Mouse (Mus musculus) CH12.LX (cell line): ENCODE measurements around the gene Scaf4. TPM values are rescaled to one million over a fixed set of nuclear protein-coding genes. Genes with fewer than 3 reads are reported as not detected.

ENCODE experiments used
- DNase-seq: peaks from one replicate; pipeline ENCODE4 v3.0.0-alpha.2; 2013; ENCODE audit errors: extremely low read depth
- H3K27ac ChIP-seq: 2 replicates; pipeline ENCODE4 v1.5.1; 2012; ENCODE audit warnings: low read depth, mild to moderate bottlenecking, control low read depth, moderate library complexity; ENCODE audit not compliant: insufficient read depth
- H3K27me3 ChIP-seq: replicated peaks from 2 replicates; pipeline ENCODE3; 2012; ENCODE audit warnings: inconsistent platforms
- H3K36me3 ChIP-seq, 2 experiments: replicated peaks in 1 of 2; 2 replicates each; pipeline versions ENCODE3 to v1.6.1; 2012; ENCODE audit warnings: inconsistent platforms in 1 of 2, low read length in 1 of 2, mild to moderate bottlenecking in 1 of 2, mixed read lengths in 1 of 2, moderate library complexity in 1 of 2; ENCODE audit not compliant: control insufficient read depth in 1 of 2, insufficient read depth in 1 of 2
- H3K4me1 ChIP-seq, 2 experiments: 2 replicates each; pipeline ENCODE4 v1.6.1; 2012; ENCODE audit warnings: inconsistent platforms in 1 of 2, moderate library complexity in 1 of 2; ENCODE audit not compliant: insufficient read depth in 2 of 2, control insufficient read depth in 1 of 2
- H3K4me2 ChIP-seq: 2 replicates; pipeline ENCODE4 v1.6.1; 2012; ENCODE audit warnings: low read depth, mild to moderate bottlenecking, control low read depth; ENCODE audit not compliant: poor library complexity, insufficient read depth, severe bottlenecking
- H3K4me3 ChIP-seq, 3 experiments: fragments of 150-350 bp in 1 of 3; sonication (generic) in 1 of 3; replicated peaks in 1 of 3; 2 replicates each; pipeline versions ENCODE3 to v1.5.1; 2011 to 2012; ENCODE audit warnings: low read depth in 2 of 3, low read length in 2 of 3, mild to moderate bottlenecking in 2 of 3, moderate library complexity in 2 of 3, control low read depth in 1 of 3, improper control_type of control experiment in 1 of 3, inconsistent platforms in 1 of 3, mixed read lengths in 1 of 3; ENCODE audit not compliant: poor library complexity in 1 of 3
- H3K79me2 ChIP-seq: replicated peaks from 2 replicates; pipeline ENCODE4 v1.6.1; 2012; ENCODE audit warnings: mild to moderate bottlenecking, moderate library complexity; ENCODE audit not compliant: control insufficient read depth, poor library complexity, insufficient read depth, severe bottlenecking; ENCODE audit errors: extremely low read depth
- H3K9ac ChIP-seq: 2 replicates; pipeline ENCODE4 v1.6.1; 2012; ENCODE audit warnings: low read depth, mild to moderate bottlenecking, control low read depth, moderate library complexity; ENCODE audit not compliant: insufficient read depth
- H3K9me3 ChIP-seq: replicated peaks from 2 replicates; pipeline ENCODE3; 2012; ENCODE audit warnings: low read length, inconsistent platforms, mixed read lengths
- BHLHE40 ChIP-seq: IDR thresholded peaks from 2 replicates; pipeline ENCODE4 v1.6.1; 2011; ENCODE audit warnings: mild to moderate bottlenecking, low read depth, low read length, improper control_type of control experiment
- CHD1 ChIP-seq: IDR thresholded peaks from 2 replicates; pipeline ENCODE4 v1.6.1; 2012; ENCODE audit warnings: low read depth, low read length, improper control_type of control experiment, inconsistent platforms
- CHD2 ChIP-seq: IDR thresholded peaks from 2 replicates; pipeline ENCODE4 v1.6.1; 2011; ENCODE audit warnings: low read length, improper control_type of control experiment
- CTCF ChIP-seq, 2 experiments: IDR thresholded peaks in 1 of 2; conservative IDR thresholded peaks in 1 of 2; 2 replicates each; pipeline ENCODE4 v1.5.1; 2011 to 2012; ENCODE audit warnings: low read depth in 2 of 2, low read length in 2 of 2, improper control_type of control experiment in 1 of 2, inconsistent platforms in 1 of 2, mild to moderate bottlenecking in 1 of 2, moderate library complexity in 1 of 2
- E2F4 ChIP-seq: IDR thresholded peaks from 2 replicates; pipeline ENCODE4 v1.6.1; 2011; ENCODE audit warnings: low read depth, low read length, improper control_type of control experiment; ENCODE audit not compliant: insufficient replicate concordance
- ELF1 ChIP-seq: IDR thresholded peaks from 2 replicates; pipeline ENCODE4 v1.6.1; 2014; ENCODE audit warnings: low read depth, mild to moderate bottlenecking, inconsistent platforms, low read length, improper control_type of control experiment
- EP300 ChIP-seq: IDR thresholded peaks from 2 replicates; pipeline ENCODE4 v1.6.1; 2011; ENCODE audit warnings: low read length, improper control_type of control experiment
- HCFC1 ChIP-seq: IDR thresholded peaks from 2 replicates; pipeline ENCODE4 v1.6.1; 2012; ENCODE audit warnings: low read depth, mild to moderate bottlenecking, inconsistent platforms, low read length, improper control_type of control experiment
- IRF4 ChIP-seq: IDR thresholded peaks from 2 replicates; pipeline ENCODE4 v1.6.1; 2014; ENCODE audit warnings: low read depth, mild to moderate bottlenecking, inconsistent platforms, low read length, improper control_type of control experiment
- KAT2A ChIP-seq: IDR thresholded peaks from 2 replicates; pipeline ENCODE4 v1.6.1; 2012; ENCODE audit warnings: low read length, improper control_type of control experiment, inconsistent platforms; ENCODE audit not compliant: insufficient replicate concordance
- MAFK ChIP-seq: IDR thresholded peaks from 2 replicates; pipeline ENCODE4 v1.6.1; 2011; ENCODE audit warnings: low read length, improper control_type of control experiment; ENCODE audit not compliant: insufficient replicate concordance
- MAX ChIP-seq: IDR thresholded peaks from 2 replicates; pipeline ENCODE4 v1.6.1; 2011; ENCODE audit warnings: low read length, improper control_type of control experiment
- MAZ ChIP-seq: IDR thresholded peaks from 2 replicates; pipeline ENCODE4 v1.6.1; 2012; ENCODE audit warnings: low read depth, mild to moderate bottlenecking, inconsistent platforms, low read length, improper control_type of control experiment, moderate library complexity
- MXI1 ChIP-seq: IDR thresholded peaks from 2 replicates; pipeline ENCODE4 v1.6.1; 2011; ENCODE audit warnings: mild to moderate bottlenecking, low read depth, low read length, improper control_type of control experiment
- NELFE ChIP-seq: IDR thresholded peaks from 2 replicates; pipeline ENCODE4 v1.6.1; 2011; ENCODE audit warnings: low read depth, low read length, improper control_type of control experiment
- NRF1 ChIP-seq: IDR thresholded peaks from 2 replicates; pipeline ENCODE4 v1.6.1; 2014; ENCODE audit warnings: low read depth, mild to moderate bottlenecking, inconsistent platforms, low read length, improper control_type of control experiment, moderate library complexity
- PAX5 ChIP-seq: IDR thresholded peaks from 2 replicates; pipeline ENCODE4 v1.6.1; 2012; ENCODE audit warnings: low read length, inconsistent platforms, mixed read lengths
- POLR2AphosphoS2 ChIP-seq: IDR thresholded peaks from 2 replicates; pipeline ENCODE4 v1.6.1; 2011; ENCODE audit warnings: low read depth, low read length, improper control_type of control experiment
- RAD21 ChIP-seq: IDR thresholded peaks from 2 replicates; pipeline ENCODE4 v1.6.1; 2011; ENCODE audit warnings: low read depth, mild to moderate bottlenecking, low read length, improper control_type of control experiment, moderate library complexity
- RCOR1 ChIP-seq: conservative IDR thresholded peaks from 2 replicates; pipeline ENCODE4 v1.6.1; 2012; ENCODE audit warnings: low read depth, mild to moderate bottlenecking, inconsistent platforms, low read length, improper control_type of control experiment
- SMC3 ChIP-seq: IDR thresholded peaks from 2 replicates; pipeline ENCODE4 v1.6.1; 2011; ENCODE audit warnings: low read depth, low read length, improper control_type of control experiment
- TBP ChIP-seq: conservative IDR thresholded peaks from 2 replicates; pipeline ENCODE4 v1.6.1; 2011; ENCODE audit warnings: low read depth, low read length, improper control_type of control experiment
- TCF12 ChIP-seq: IDR thresholded peaks from 2 replicates; pipeline ENCODE4 v1.6.1; 2014; ENCODE audit warnings: low read depth, mild to moderate bottlenecking, inconsistent platforms, low read length, improper control_type of control experiment
- UBTF ChIP-seq: IDR thresholded peaks from 2 replicates; pipeline ENCODE4 v1.6.1; 2012; ENCODE audit warnings: low read depth, mild to moderate bottlenecking, inconsistent platforms, low read length, improper control_type of control experiment, moderate library complexity
- USF1 ChIP-seq: IDR thresholded peaks from 2 replicates; pipeline ENCODE4 v1.6.1; 2014; ENCODE audit warnings: low read depth, mild to moderate bottlenecking, inconsistent platforms, low read length, improper control_type of control experiment
- USF2 ChIP-seq: conservative IDR thresholded peaks from 2 replicates; pipeline ENCODE4 v1.6.1; 2011; ENCODE audit warnings: low read depth, low read length, improper control_type of control experiment
- ZKSCAN1 ChIP-seq: IDR thresholded peaks from 2 replicates; pipeline ENCODE4 v1.6.1; 2012; ENCODE audit warnings: low read depth, inconsistent platforms, low read length, improper control_type of control experiment, borderline replicate concordance
- ZMIZ1 ChIP-seq: IDR thresholded peaks from 2 replicates; pipeline ENCODE4 v1.6.1; 2012; ENCODE audit warnings: low read depth, mild to moderate bottlenecking, inconsistent platforms, low read length, improper control_type of control experiment
- ZNF384 ChIP-seq: IDR thresholded peaks from 2 replicates; pipeline ENCODE4 v1.6.1; 2012; ENCODE audit warnings: low read depth, low read length, improper control_type of control experiment, inconsistent platforms
- dilution Hi-C: fragments of 300-500 bp; cut with MboI; formaldehyde crosslinking; loops from 2 replicates; pipeline ENCODE4 v1.14.3; 2020; ENCODE audit warnings: low sequenced_read_pairs; ENCODE audit not compliant: extremely low pct_unique_long_range_greater_than_20kb, extremely low pct_ligation_motif_present
- in situ Hi-C: fragments of 300-500 bp; cut with MboI; formaldehyde crosslinking; loops from 3 replicates; pipeline ENCODE4 v1.14.3; 2019; ENCODE audit warnings: low sequenced_read_pairs, low pct_ligation_motif_present, low pct_unique_long_range_greater_than_20kb, mixed read lengths
- polyA plus RNA-seq: library from polyadenylated mRNA; unstranded; fragments of >175 nt; gene quantifications from 2 replicates; pipeline ENCODE4 v1.2.1, GENCODE M21; 2012; ENCODE audit warnings: low read depth; ENCODE audit not compliant: insufficient read length
- total RNA-seq, 2 experiments: library from RNA; depleted of rRNA; stranded (reverse); fragments of 300-350 nt in 1 of 2; fragments of >200 nt in 1 of 2; gene quantifications; 2 replicates each; pipeline ENCODE4 v1.2.3; 2012 to 2014

Scaf4 gene
- total and polyA plus RNA-seq, 3 experiments: 6.0 to 60.4 (median 17.5) TPM

DNA sequence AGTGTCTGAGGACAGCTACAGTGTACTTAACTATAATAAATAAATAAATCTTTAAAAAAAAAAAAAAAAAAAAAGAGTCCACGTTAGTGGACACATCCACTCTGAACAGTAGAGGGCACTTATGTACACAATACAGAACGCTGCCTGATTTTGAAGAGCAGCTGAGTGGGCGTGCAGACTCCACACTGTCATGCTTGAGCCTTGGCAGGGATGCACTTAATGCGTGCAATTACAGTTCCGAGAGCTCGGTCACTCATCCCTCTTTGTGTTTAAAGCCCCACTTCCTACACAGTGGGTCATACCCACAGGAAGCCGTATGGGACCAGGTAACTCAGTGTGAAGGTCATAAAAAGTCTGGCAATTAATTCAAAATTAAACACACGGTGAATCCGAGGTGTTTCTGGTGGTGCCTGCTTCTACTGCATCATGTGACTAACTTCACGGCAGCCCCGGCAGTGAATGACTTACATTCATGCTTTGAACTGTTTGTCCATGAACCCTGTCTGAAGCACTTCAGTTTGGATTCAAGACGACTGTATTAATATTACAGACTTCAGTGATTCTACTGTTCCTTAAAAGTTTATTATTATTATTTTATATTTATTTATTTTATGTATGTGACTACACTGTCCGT is 28.3 kb upstream of the Scaf4 start:
- Histone ChIP-seq H3K27ac (no peak overlapping the region), H3K4me3 (no peak overlapping the region), H3K9me3 (peaks cover 3% of the 10 kb centered on the region), H3K9ac (no peak overlapping the region), H3K27me3 (no peaks in the 10 kb centered on the region), H3K4me1 (no peaks in the 10 kb centered on the region), H3K4me2 (no peak overlapping the region), H3K79me2 (no peaks in the 10 kb centered on the region), H3K36me3 (no peaks in the 10 kb centered on the region)
- in situ Hi-C loops: no loop called here
- TF ChIP-seq UBTF (no peak), MAFK (no peak), CHD2 (no peak), BHLHE40 (no peak), MAX (no peak), ZKSCAN1 (no peak), E2F4 (no peak), MXI1 (no peak), NRF1 (no peak), USF1 (no peak), CTCF (conservative IDR thresholded peaks at IDR 0.05 in 1 of 2, IDR thresholded peaks at IDR 0.05 in 1 of 2; ENCODE audit: low read depth in 2 of 2, low read length in 2 of 2) (peak in 1 of 2 experiments; percentile 50; a peak in 2 of 4 replicates), EP300 (no peak), HCFC1 (no peak), CHD1 (no peak), SMC3 (no peak), RAD21 (peak; percentile 37), ZNF384 (peak; percentile 90), POLR2AphosphoS2 (no peak), ELF1 (no peak), TCF12 (no peak), NELFE (no peak)
- dilution Hi-C loops: no loop called here
- no peak for DNase-seq

DNA sequence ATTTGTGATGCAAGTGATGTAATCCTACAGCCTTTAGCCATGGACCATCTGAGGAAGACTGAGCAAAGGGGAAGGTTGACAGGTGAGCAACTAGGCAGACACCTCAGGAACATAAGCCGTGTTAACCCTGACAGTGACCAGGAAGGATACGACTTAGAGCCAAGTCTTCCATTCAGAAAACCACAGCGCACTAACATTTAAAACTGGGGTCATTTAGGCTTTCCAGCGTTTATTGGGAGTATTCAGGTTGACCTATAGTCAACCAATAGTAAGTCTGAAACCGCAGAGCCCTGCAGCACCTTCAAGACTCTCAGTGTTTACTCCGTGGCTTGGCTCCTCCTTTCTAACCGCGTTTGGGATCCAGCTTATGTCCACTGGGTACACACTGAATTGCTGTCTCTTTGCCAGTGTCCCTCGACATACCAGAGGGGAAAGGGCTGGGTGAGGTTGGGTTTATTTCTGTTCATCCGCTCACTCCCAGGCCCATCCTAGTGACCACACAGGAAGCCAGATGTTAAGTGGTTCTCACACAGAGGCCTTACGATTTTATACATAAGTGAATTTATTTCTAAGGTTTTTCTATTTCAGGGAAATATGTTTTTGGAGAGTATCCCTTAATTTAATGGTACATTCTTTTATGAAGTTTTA is 26.3 kb upstream of the Scaf4 start:
- TF ChIP-seq ZKSCAN1 (no peak), CHD2 (no peak), TCF12 (no peak), KAT2A (no peak), E2F4 (no peak), RCOR1 (no peak), RAD21 (no peak), ZNF384 (no peak), USF2 (no peak), USF1 (no peak), TBP (no peak), MAZ (no peak), PAX5 (no peak), MXI1 (no peak), ELF1 (no peak), IRF4 (no peak), ZMIZ1 (no peak)
- Histone ChIP-seq H3K9me3 (no peaks in the 10 kb centered on the region), H3K27me3 (peaks cover 2% of the 10 kb centered on the region), H3K4me2 (no peak overlapping the region), H3K27ac (no peak overlapping the region), H3K9ac (no peak overlapping the region), H3K4me1 (no peaks in the 10 kb centered on the region), H3K36me3 (no peaks in the 10 kb centered on the region), H3K79me2 (no peaks in the 10 kb centered on the region), H3K4me3 (no peak overlapping the region)
- dilution Hi-C loops (no loop called here), in situ Hi-C loops (no loop called here)
- no peak for DNase-seq
